Mouse (Mus musculus) cerebellum, adult 11 months (tissue): Measurements from ENCODE around the gene 4921507P07Rik.
"Not testable (repeated sequence)": the region's sequence is repeated elsewhere in the genome, so short reads cannot be mapped to it uniquely, and the experiment has no call there.

Experiments used
- DNase-seq: peaks from one replicate; pipeline ENCODE4 v3.0.0; 2022

The 4921507P07Rik gene

DNA sequence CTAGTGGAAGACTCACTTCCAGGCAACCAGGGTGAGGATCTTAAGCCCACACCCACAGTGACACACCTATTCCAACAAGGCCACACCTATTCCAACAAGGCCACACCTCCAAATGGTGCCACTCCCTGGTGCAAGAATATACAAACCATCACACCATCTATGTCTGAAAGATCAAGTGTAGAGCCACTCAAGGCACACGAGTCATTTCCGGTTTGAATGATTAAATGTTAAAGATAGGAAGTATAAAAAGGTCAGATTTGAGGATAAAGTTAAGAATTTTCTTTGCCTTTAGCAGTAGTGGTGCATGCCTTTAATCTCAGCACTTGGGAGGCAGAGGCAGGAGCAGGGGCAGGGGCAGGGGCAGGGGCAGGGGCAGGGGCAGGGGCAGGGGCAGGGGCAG lies 42.2 kb downstream of the 4921507P07Rik start:
- DNase-seq: not testable (repeated sequence)

DNA sequence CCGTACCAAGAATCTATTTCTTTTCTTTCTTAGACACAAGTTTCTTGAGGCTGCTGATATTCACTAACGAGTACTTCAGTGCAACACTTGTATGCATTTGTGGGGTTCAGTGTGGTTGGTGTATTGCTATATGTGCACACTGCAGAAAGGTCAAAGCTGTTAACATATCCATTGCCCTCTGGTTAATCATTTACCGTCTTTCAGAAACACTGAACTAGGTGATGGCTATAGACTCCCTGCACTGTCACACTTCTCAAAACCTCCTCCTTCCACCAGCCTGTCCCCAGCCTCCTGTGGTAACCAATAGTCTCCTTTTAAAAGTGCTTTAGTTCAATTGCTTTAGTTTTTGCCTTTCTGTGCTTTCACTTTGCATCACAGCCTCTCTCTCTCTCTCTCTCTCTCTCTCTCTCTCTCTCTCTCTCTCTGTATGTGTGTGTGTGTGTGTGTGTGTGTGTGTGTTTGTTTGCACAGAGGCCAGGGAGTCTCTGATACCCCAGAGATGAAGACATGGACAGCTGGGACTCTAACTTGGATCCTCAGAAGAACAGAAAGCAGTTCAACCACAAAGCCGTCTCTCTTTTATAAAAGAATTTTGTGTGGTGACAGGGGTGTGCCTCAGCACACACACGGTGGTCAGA lies 43.4 kb downstream of the 4921507P07Rik start:
- DNase-seq: no peak

GRCm38 (mm10) chr6:50549791-50550190 lies 46.6 kb downstream of the 4921507P07Rik start:
- no peak for DNase-seq

DNA sequence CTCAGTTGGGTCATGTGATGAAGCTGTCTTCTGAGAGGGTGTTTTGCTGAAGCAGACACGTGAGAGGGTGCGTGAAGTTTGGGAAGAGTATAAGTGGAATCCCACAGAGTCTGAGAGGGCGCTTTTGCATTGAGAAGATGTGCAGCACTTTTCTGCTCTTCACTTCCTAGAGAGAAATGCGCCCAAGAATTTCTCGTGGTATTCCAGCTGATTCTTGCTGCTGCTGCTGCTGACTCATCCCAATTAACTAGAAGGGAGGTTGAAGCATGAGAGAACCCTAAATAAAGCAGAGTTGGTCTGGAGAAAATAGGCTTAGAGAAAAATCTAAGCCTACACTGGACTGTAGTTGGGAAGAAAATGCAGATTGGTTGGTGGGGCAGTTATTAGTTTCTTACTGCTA lies 47.4 kb downstream of the 4921507P07Rik start:
- no peak for DNase-seq

- DNase-seq: no peak
These were observed 50.9 kb downstream of the 4921507P07Rik start for GRCm38 (mm10) chr6:50545412-50546043.

GRCm38 (mm10) chr6:50542535-50542934 lies 53.9 kb downstream of the 4921507P07Rik start:
- no peak for DNase-seq

DNA sequence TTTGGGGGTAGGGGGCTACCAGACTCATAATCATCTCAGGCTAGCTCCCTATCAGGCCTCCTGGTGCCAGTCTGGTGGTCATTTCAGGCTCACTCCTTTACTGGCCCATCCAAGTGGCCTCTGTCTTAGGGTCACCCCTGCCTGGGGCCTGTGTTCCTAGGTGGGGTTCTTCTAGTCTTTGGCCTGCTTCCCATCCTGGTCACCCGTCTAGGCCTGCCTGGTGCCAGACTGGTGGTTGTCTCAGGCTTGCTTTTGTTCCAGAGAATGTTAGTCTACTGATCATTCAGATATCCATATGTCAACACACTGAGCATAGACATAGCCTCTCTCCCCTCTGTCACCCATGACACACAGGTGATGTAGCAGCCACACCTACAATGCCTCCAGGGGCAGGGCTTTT lies 56.8 kb downstream of the 4921507P07Rik start:
- DNase-seq: no peak

- DNase-seq: peak; percentile 54
These were observed 60.0 kb downstream of the 4921507P07Rik start for GRCm38 (mm10) chr6:50536461-50536892.

DNA sequence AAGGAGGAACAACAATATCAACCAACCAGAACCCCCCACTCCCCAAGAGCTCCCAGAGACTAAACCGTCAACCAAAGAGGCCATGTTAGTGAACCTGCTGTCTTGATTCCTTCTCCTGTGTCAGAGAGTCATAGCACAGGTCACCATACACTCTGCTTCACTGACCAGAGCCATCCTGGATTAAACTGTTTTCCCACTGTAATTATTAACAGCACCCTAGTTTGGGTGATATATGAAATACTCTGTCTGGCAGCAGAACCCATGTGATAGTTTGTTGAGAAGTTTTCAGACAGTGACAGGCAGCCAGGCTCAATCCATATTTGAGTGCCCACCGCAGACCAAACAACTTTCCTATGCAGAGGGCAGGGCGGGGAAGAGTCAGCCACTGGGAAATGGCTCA lies 61.1 kb downstream of the 4921507P07Rik start:
- no peak for DNase-seq

DNA sequence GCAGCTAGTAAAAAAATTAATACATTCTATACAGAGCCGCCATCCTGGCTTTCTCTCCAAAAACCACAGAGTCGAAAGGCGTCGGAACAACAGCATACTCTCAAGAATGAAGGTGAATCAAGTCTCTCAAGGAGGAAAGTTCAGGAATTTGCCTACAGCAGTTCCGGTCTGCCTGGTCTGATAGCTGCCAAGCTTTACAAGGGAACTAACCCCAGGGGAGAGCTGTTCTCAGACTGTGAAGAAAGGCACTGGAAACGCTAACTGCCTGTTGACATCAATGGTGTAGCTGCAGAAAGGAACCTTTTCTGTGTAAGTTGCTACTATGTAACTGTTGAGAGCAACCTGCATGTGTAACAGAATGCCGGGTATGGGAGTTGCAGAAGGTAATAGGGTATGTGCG lies 64.5 kb downstream of the 4921507P07Rik start:
- DNase-seq: no peak

GRCm38 (mm10) chr6:50531003-50531402 lies 65.4 kb downstream of the 4921507P07Rik start:
- no peak for DNase-seq

DNA sequence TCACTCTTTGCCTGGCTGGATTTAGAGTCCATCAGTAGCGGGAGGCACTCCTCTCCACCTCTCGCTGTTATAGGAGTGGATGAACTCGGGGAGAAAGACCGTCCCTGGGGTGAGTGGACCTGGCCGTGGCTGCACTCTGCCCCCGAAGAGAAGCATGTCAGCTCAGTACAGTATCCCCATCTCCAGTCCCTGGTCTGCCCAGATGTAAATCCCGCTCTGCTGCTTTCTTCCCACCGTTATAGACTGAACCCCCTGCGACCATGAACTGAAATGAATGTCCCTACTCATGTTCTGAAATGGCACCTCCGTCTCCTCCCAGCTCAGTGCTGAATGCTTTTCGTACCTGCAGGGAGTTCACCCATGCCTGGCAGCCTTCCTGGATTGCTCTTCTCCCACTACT lies 67.2 kb downstream of the 4921507P07Rik start:
- DNase-seq: no peak

DNA sequence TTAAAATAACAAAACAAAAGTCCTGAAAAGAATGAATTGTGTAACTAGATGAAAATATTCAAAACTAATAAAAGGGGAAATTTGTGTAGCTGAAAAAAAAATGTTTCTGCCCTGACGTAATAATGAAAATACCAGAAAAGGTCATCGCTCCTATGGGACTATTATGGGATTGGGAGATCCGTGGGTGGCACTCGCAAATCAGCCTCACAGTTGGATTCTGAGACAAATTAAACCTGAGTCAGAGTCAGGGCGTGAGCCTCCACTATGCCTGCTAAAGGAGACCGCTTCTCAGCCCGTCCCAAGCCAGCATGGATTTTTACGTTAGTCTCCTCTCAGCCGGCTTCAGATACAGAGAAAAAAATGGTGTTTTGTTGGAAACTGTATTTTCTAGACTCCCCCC lies 69.0 kb downstream of the 4921507P07Rik start:
- no peak for DNase-seq

DNA sequence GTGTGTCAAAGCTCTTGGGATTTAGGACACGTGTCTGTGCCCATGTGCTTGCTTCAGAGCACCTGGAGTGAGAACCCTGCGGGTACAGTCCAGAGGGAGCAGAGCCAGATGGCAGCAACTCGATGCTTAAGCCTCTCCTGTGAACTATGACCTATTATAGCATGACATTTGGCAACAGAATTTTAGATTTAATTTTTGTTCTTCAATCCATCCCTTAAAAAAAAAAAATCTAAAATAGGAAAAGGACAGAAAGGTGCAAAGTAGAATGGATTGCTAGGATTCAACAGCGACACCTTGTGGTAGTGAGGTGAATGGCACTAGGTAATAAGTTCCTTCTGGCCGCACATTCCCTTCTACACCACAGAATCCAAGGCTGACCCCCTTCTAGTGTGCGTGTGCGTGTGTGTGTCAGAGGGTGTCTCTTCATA lies 69.8 kb downstream of the 4921507P07Rik start:
- peak; percentile 59 for DNase-seq

- no peak for DNase-seq
These were observed 70.6 kb downstream of the 4921507P07Rik start for GRCm38 (mm10) chr6:50525846-50526245.

DNA sequence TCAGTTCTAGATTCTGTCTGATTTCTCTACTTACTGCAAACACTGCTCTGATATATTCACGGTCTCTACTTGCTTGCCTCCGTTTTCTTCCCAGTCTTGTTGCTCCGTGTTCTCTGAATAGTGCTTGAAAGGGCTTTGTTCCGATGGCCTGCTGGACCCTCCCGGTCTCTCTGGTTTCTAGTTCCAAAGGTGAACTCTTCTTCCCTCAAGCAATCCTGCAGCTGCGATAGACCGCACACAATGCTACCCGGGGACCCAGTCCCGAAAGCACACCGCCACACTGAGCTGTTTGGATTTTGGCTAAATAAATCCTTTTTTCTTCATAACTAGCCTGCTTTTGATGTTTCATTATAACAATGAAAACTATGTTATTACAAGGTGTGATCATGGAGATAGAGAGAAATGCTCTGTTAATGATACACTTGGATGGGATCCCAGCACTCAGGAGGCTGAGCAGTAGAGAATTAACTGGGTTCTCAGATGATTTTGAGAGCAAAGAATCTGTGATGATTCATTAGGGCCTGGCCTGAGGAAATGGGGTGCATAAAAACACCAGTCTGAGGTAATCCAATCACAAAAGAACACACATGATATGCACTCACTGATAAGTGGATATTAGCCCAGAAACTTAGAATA lies 72.1 kb downstream of the 4921507P07Rik start:
- no peak for DNase-seq
